Mouse (Mus musculus) heart, postnatal 25 days (tissue): ENCODE data around the gene Tm6sf1. TPM values are rescaled to one million over a fixed set of nuclear protein-coding genes. Genes with fewer than 3 reads are reported as not detected.

Source experiments
- DNase-seq: peaks from one replicate; pipeline ENCODE4 v3.0.0; 2022; ENCODE audit warnings: low spot score
- intact Hi-C: fragments of 180-260 bp; cut with DNase I; formaldehyde crosslinking; loops from one replicate; pipeline ENCODE4 v1.15.1; 2025
- total RNA-seq, 2 experiments: library from RNA; stranded (reverse); gene quantifications; 2 replicates each; pipeline ENCODE4 v1.2.3; 2021

Gene Tm6sf1
- total RNA-seq, 2 experiments from 2014 or later: 13.1 to 13.4 TPM

- intact Hi-C loops: no loop called here
- DNase-seq: no peak
Measured at GRCm38 (mm10) chr7:81849214-81849613, 9.6 kb upstream of the Tm6sf1 start.

- DNase-seq: no peak
- intact Hi-C loops: no loop called here
Measured at GRCm38 (mm10) chr7:81849633-81850032, 9.2 kb upstream of the Tm6sf1 start.

- no peak for DNase-seq
- intact Hi-C loops: no loop called here
Measured at GRCm38 (mm10) chr7:81850171-81850570, 8.6 kb upstream of the Tm6sf1 start.

- intact Hi-C loops: no loop called here
- DNase-seq: no peak
Measured at GRCm38 (mm10) chr7:81851706-81852105, 7.1 kb upstream of the Tm6sf1 start.

- intact Hi-C loops: no loop called here
- DNase-seq: no peak
Measured at GRCm38 (mm10) chr7:81854568-81855307, 4.1 kb upstream of the Tm6sf1 start.

GRCm38 (mm10) chr7:81855694-81856093, 3.1 kb upstream of the Tm6sf1 start, which contains the start of gene Gm10160:
TSS of gene Gm10160 (minus strand) at chr7:81855794.
- no peak for DNase-seq
- intact Hi-C loops: no loop called here

GRCm38 (mm10) chr7:81856221-81856620, 2.6 kb upstream of the Tm6sf1 start:
- intact Hi-C loops: no loop called here
- no peak for DNase-seq

- intact Hi-C loops: loop anchor here (2.0 kb wide), 1 partner anchor 29 kb away; the partner anchor contains the start of gene Btbd1
- DNase-seq: no peak
Measured at GRCm38 (mm10) chr7:81858236-81858635, 565 bp upstream of the Tm6sf1 start.

- no peak for DNase-seq
- intact Hi-C loops: loop anchor here (5.0 to 10.0 kb wide), 2 partner anchors 73 to 415 kb away; partner anchors contain the start of gene 3110040N11Rik
Measured at GRCm38 (mm10) chr7:81860071-81860470, 1.3 kb downstream of the Tm6sf1 start.

- DNase-seq: no peak
- intact Hi-C loops: loop anchor here (5.0 to 10.0 kb wide), 2 partner anchors 74 to 414 kb away; partner anchors contain the start of gene 3110040N11Rik
Measured at GRCm38 (mm10) chr7:81860996-81861395, 2.2 kb downstream of the Tm6sf1 start.

- intact Hi-C loops: loop anchor here (5.0 to 10.0 kb wide), 2 partner anchors 74 to 413 kb away; partner anchors contain the start of gene 3110040N11Rik
- no peak for DNase-seq
Measured at GRCm38 (mm10) chr7:81861461-81861860, 2.7 kb downstream of the Tm6sf1 start.

GRCm38 (mm10) chr7:81861921-81862320, 3.1 kb downstream of the Tm6sf1 start:
- intact Hi-C loops: loop anchor here (5.0 to 10.0 kb wide), 2 partner anchors 75 to 413 kb away; partner anchors contain the start of gene 3110040N11Rik
- no peak for DNase-seq

GRCm38 (mm10) chr7:81862587-81863583, 4.1 kb downstream of the Tm6sf1 start:
- DNase-seq: no peak
- intact Hi-C loops: loop anchor here (5.0 to 10.0 kb wide), 2 partner anchors 76 to 412 kb away; partner anchors contain the start of gene 3110040N11Rik

GRCm38 (mm10) chr7:81864552-81864951, 5.8 kb downstream of the Tm6sf1 start:
- no peak for DNase-seq
- intact Hi-C loops: loop anchor here (5.0 to 10.0 kb wide), 2 partner anchors 77 to 410 kb away; partner anchors contain the start of gene 3110040N11Rik

- intact Hi-C loops: loop anchor here (10.0 kb wide), 1 partner anchor 409 kb away; no protein-coding TSS in a partner anchor
- no peak for DNase-seq
Measured at GRCm38 (mm10) chr7:81865937-81866336, 7.1 kb downstream of the Tm6sf1 start.

- DNase-seq: no peak
- intact Hi-C loops: loop anchor here (10.0 kb wide), 1 partner anchor 407 kb away; no protein-coding TSS in a partner anchor
Measured at GRCm38 (mm10) chr7:81867231-81867930, 8.6 kb downstream of the Tm6sf1 start.

GRCm38 (mm10) chr7:81868158-81868557, 9.4 kb downstream of the Tm6sf1 start:
- intact Hi-C loops: loop anchor here (2.0 to 10.0 kb wide), 2 partner anchors 59 to 407 kb away; no protein-coding TSS in a partner anchor
- no peak for DNase-seq

- intact Hi-C loops: loop anchor here (5.0 kb wide), 1 partner anchor 65 kb away; no protein-coding TSS in a partner anchor
Measured at GRCm38 (mm10) chr7:81872493-81873013, 13.8 kb downstream of the Tm6sf1 start.

GRCm38 (mm10) chr7:81873807-81874206, 15.0 kb downstream of the Tm6sf1 start:
- intact Hi-C loops: loop anchor here (5.0 kb wide), 1 partner anchor 67 kb away; no protein-coding TSS in a partner anchor
- no peak for DNase-seq

More at GRCm38 (mm10) chr7:81872493-81873013, 13.8 kb downstream of the Tm6sf1 start:
- no peak for DNase-seq
